Mouse (Mus musculus) testis, postnatal 10 days (tissue): ENCODE measurements around the gene Fbxw18.
"Not testable (repeated sequence)": the region's sequence is repeated elsewhere in the genome, so short reads cannot be mapped to it uniquely, and the experiment has no call there.

ENCODE experiments used
- DNase-seq: peaks from one replicate; pipeline ENCODE4 v3.0.0; 2021; ENCODE audit warnings: low spot score

Gene Fbxw18

DNA sequence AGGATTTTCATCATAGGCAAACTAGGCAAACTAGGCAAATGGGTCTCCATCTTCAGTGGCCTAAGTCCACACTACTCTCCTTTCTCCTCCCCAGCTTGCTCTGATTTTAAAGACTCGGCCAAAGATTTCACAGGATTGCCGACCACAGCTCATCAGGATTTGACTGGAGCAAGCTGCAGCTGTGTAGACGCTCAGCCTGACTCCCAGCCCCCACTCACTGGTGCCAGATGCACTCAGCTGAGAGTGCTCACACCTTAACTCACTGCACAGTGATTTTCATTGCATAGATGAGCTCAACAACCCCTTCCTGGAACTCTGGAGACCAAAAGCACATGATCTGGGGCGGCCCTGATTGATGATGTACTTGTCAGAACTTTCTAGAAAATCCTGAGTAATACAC, at the start of gene Fbxw18:
Fbxw18 (minus strand) TSS at position 101 of the 400 bp plus-strand sequence.
- not testable (repeated sequence) for DNase-seq

- not testable (repeated sequence) for DNase-seq
These were observed 43.5 kb upstream of the Fbxw18 start, which contains the start of gene Fbxw26 for GRCm38 (mm10) chr9:109745989-109746388. Gene Fbxw26 (minus strand): TSS chr9:109746089.

DNA sequence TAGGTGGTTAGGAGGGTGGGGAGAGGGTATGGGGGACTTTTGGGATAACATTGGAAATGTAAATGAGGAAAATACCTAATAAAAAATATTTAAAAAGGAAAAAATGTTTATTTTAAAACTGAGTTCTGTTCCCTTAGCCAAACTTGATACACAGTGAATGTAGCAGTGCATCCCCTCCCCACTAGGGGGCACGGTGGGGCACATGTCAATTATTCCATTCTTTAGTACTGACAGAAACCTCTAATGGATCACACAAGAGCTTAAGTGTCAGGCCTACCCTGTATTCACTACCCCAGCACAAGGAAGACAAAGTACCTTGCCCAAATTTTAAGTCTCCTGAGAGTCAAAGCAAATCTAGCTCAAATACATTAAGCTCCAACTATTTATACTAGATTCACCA, 17.2 kb downstream of the Fbxw18 start:
- DNase-seq = peak; percentile 77

DNA sequence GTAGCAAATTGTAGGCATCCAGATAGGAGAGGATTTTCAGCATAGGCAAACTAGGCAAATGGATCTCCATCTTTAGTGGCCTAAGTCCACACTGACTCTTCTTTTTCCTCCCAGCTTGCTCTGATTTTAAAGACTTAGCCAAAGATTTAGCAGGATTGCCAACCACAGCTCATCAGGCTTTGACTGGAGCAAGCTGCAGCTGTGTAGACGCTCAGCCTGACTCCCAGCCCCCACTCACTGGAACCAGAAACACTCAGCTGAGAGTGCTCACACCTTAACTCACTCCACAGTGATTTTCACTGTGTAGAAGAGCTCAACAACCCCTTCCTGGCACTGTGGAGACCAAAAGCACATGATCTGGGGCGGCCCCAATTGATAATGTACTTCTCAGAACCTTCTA, 37.9 kb downstream of the Fbxw18 start, which contains the start of gene Fbxw25:
Fbxw25 (minus strand) TSS at position 101 of the 400 bp plus-strand sequence.
- DNase-seq = not testable (repeated sequence)
